Mouse (Mus musculus) G1E (cell line): ENCODE measurements around the gene Agap1.

Source experiments
- CTCF ChIP-seq: IDR thresholded peaks from 2 replicates; pipeline ENCODE4 v1.5.1; 2012; ENCODE audit warnings: low read depth, low read length, inconsistent platforms, mixed read lengths
- GATA1 ChIP-seq: IDR thresholded peaks from 2 replicates; pipeline ENCODE4 v1.6.1; 2012; ENCODE audit warnings: borderline replicate concordance, low read length, inconsistent platforms, mixed read lengths
- GATA2 ChIP-seq: IDR thresholded peaks from 2 replicates; pipeline ENCODE4 v1.6.1; 2012; ENCODE audit warnings: low read depth, low read length, inconsistent platforms, borderline replicate concordance
- POLR2AphosphoS5 ChIP-seq: IDR thresholded peaks from 2 replicates; pipeline ENCODE4 v1.6.1; 2012; ENCODE audit warnings: low read depth, low read length, inconsistent platforms; ENCODE audit not compliant: insufficient replicate concordance
- TAL1 ChIP-seq: conservative IDR thresholded peaks from 2 replicates; pipeline ENCODE4 v1.6.1; 2012; ENCODE audit warnings: low read depth, low read length, inconsistent platforms, mixed read lengths

DNA sequence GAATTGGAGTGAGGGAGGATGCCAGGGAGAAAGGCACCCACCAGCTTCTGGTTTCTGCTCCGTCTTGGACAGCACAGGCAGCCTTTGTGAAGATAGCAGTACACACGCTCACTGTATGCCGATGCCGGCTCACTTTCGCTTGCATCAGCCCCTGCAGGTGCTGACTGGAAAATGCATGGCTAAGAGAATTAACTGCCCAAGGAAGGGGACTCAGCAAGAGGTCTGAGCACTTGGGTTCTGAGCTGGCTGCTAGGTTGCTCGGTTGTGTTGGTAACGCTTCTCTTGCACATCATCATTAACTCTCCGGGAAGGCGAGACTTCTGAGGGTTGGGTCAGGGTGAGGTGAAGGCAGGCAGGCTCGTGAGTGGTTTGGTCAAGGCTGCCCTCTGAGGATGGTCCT, 467.2 kb downstream of the Agap1 start:
- TF ChIP-seq CTCF (no peak), TAL1 (no peak), GATA1 (no peak), POLR2AphosphoS5 (no peak), GATA2 (no peak)
